Mouse (Mus musculus): ENCODE measurements around the gene Egfem1. TPM values are rescaled to one million over a fixed set of nuclear protein-coding genes. Genes with fewer than 3 reads are reported as not detected.

Gene Egfem1
- polyA plus RNA-seq, 1 experiment = not detected

- H3K4me3 ChIP-seq (replicated peaks; ENCODE audit: control insufficient read depth, low read depth, low read length) = no peak overlapping the region
- 79% methylated on average over 2 of the region's 2 CpGs for WGBS
- no peaks in the 10 kb centered on the region for H3K4me1 ChIP-seq (ENCODE audit: control insufficient read depth, insufficient read depth, low read length)
- no peak for TF ChIP-seq POLR2A (IDR thresholded peaks at IDR 0.05; ENCODE audit: borderline replicate concordance, control insufficient read depth, low read depth, low read length)
- no peak for TF ChIP-seq CTCF (IDR thresholded peaks at IDR 0.05; ENCODE audit: control insufficient read depth, insufficient read depth, low read length)
- no peak overlapping the region for H3K27ac ChIP-seq (ENCODE audit: control insufficient read depth, insufficient read depth, low read depth, low read length, poor library complexity)
Measured at GRCm38 (mm10) chr3:29421634-29422033, 339.8 kb downstream of the Egfem1 start.

DNA sequence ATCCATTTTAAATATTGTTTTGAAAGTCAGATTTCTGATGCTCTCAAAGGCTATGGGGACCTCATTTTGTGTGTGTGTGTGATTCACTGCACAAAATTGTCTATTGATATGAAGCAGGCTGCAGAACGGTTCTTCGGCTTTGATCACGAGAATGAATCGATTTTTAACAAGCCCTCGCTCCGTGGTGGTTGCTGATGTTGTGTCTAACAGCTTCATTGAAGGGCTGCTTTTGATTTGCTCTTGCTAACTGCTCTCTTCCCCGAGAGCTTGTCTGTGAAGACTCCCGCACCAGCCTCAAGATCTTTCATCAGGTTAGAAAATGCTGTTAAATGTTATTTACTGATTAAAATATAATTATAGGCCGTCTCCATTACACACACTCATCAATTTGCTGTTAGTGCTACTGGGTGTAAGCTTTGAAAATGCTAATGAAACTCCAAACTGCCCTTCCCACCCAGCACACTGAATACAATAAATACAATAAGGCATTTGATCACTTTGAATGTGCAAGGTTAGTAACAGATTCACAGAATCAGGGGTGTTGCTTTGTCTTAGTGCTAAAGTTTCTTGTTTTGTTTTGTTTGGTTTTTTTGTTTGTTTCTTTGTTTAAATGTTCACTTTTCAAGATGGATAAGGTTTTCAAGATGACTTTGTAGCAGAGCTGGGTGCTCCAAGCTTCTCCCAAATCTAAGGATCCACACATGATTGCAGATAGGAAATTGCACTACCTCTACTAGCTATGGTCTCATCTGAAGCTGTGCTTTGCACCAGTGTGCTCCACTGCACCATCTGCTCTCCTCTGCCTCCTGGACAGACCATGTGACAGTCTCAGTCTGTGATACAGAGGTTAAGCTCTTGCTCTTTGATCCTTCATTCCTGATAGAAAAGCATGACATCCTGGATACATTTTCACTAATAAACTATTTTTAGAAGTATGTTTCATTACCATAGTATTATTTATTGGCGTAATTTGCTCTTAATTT is 350.6 kb downstream of the Egfem1 start:
- Histone ChIP-seq H3K27ac (ENCODE audit: control insufficient read depth, insufficient read depth, low read depth, low read length, poor library complexity) (no peak overlapping the region), H3K4me3 (replicated peaks; ENCODE audit: control insufficient read depth, low read depth, low read length) (no peak overlapping the region), H3K4me1 (ENCODE audit: control insufficient read depth, insufficient read depth, low read length) (no peaks in the 10 kb centered on the region)
- WGBS = 75% methylated on average over 10 of the region's 10 CpGs
- TF ChIP-seq CTCF (IDR thresholded peaks at IDR 0.05; ENCODE audit: control insufficient read depth, insufficient read depth, low read length) = no peak
- TF ChIP-seq POLR2A (IDR thresholded peaks at IDR 0.05; ENCODE audit: borderline replicate concordance, control insufficient read depth, low read depth, low read length) = no peak

DNA sequence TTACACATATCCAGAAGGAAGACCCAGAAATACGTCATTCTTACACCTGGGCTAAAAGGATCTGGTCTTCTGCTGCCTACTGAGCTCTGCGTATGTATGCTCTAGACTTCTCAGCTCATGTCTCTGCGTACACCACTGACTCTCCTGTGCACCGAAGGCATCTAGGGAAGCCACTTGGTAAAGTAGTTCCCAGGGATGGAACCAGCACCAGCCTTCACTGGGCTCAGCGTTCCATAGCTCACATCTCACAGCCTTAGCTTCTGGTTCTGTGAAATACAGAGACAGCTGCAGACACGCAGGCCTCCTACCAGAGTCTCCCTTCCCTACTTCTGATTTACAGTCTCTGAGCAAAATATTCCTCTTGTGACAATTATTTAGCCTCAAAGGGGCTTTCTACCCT is 361.2 kb downstream of the Egfem1 start:
- no peaks in the 10 kb centered on the region for H3K4me1 ChIP-seq (ENCODE audit: control insufficient read depth, insufficient read depth, low read length)
- TF ChIP-seq CTCF (IDR thresholded peaks at IDR 0.05; ENCODE audit: control insufficient read depth, insufficient read depth, low read length) (no peak), POLR2A (IDR thresholded peaks at IDR 0.05; ENCODE audit: borderline replicate concordance, control insufficient read depth, low read depth, low read length) (no peak)
- 79% methylated on average over 6 of the region's 6 CpGs for WGBS
- H3K4me3 ChIP-seq (replicated peaks; ENCODE audit: control insufficient read depth, low read depth, low read length) = no peak overlapping the region
- H3K27ac ChIP-seq (ENCODE audit: control insufficient read depth, insufficient read depth, low read depth, low read length, poor library complexity) = no peak overlapping the region

DNA sequence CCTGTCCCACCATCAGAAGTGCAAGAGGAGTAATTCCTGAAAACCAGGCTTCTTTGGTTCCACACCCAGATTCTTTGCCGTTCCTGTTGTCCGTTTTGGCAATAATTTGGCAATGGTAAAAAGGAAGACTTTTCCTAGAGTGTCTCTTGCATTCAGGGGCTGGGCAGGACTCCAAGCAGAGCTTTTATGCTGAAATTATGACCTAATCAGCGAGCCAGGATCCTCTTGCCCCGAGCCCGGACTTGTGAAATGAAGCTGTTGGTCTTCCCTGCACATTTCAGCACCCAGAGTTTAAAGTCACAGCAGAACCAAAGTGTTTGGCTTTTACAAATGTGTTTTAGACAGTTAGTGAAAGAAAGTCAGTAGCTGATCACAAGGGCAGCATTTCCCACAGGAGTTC is 362.8 kb downstream of the Egfem1 start:
- TF ChIP-seq POLR2A (IDR thresholded peaks at IDR 0.05; ENCODE audit: borderline replicate concordance, control insufficient read depth, low read depth, low read length) = no peak
- TF ChIP-seq CTCF (IDR thresholded peaks at IDR 0.05; ENCODE audit: control insufficient read depth, insufficient read depth, low read length) = no peak
- no peak overlapping the region for H3K27ac ChIP-seq (ENCODE audit: control insufficient read depth, insufficient read depth, low read depth, low read length, poor library complexity)
- WGBS = 66% methylated on average over 5 of the region's 5 CpGs

DNA sequence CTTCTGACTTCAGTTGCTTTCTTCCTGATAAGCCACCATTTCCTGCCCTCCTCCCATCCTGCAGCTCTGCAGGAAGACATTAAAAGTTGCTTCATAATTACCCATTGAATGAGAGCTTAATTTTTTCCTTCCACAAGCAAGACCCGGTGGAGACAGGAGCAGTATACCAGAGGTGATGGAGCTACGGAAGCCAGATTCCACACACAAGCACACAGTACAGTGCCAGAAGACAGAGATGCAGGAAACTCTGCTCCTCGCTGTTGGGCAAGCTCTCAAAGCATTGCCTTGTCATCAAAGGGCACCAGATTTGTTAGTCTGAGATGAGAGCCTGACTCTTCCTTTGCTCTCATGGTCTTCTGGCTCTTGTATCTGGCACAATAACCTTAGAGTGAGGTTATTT is 364.3 kb downstream of the Egfem1 start:
- no peak overlapping the region for H3K27ac ChIP-seq (ENCODE audit: control insufficient read depth, insufficient read depth, low read depth, low read length, poor library complexity)
- no peak overlapping the region for H3K4me3 ChIP-seq (replicated peaks; ENCODE audit: control insufficient read depth, low read depth, low read length)
- 14% methylated on average over 3 of the region's 3 CpGs for WGBS
- no peaks in the 10 kb centered on the region for H3K4me1 ChIP-seq (ENCODE audit: control insufficient read depth, insufficient read depth, low read length)
- TF ChIP-seq CTCF (IDR thresholded peaks at IDR 0.05; ENCODE audit: control insufficient read depth, insufficient read depth, low read length) = no peak
- TF ChIP-seq POLR2A (IDR thresholded peaks at IDR 0.05; ENCODE audit: borderline replicate concordance, control insufficient read depth, low read depth, low read length) = no peak

More for the DNA sequence above, 362.8 kb downstream of the Egfem1 start:
- Histone ChIP-seq H3K4me1 (ENCODE audit: control insufficient read depth, insufficient read depth, low read length) (no peaks in the 10 kb centered on the region), H3K4me3 (replicated peaks; ENCODE audit: control insufficient read depth, low read depth, low read length) (no peak overlapping the region)

GRCm38 (mm10) chr3:29448829-29449406 is 367.1 kb downstream of the Egfem1 start:
- no peak for TF ChIP-seq CTCF (IDR thresholded peaks at IDR 0.05; ENCODE audit: control insufficient read depth, insufficient read depth, low read length)
- no peak for TF ChIP-seq POLR2A (IDR thresholded peaks at IDR 0.05; ENCODE audit: borderline replicate concordance, control insufficient read depth, low read depth, low read length)
- no peak overlapping the region for H3K4me3 ChIP-seq (replicated peaks; ENCODE audit: control insufficient read depth, low read depth, low read length)
- no peaks in the 10 kb centered on the region for H3K4me1 ChIP-seq (ENCODE audit: control insufficient read depth, insufficient read depth, low read length)
- WGBS = 75% methylated on average over 5 of the region's 5 CpGs
- H3K27ac ChIP-seq (ENCODE audit: control insufficient read depth, insufficient read depth, low read depth, low read length, poor library complexity) = no peak overlapping the region

DNA sequence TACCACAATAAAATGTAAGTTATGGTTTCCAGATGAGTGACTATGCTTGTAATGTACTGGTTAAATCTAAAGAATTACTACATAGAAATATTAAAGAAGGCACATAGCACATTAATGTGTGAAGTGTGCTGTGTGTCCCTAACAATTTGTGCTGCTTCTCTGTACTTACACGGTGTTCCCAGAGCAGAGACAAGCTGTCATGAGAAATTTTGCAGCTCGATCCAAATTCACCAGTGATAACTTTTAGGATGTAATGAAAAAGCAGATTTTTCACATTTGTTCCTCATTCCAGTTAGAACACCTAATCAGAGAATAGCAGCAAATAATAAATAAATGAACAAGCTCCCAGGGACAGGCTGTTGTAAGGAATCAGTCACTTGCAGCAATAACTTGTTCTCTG is 416.4 kb downstream of the Egfem1 start:
- no peak overlapping the region for H3K4me3 ChIP-seq (replicated peaks; ENCODE audit: control insufficient read depth, low read depth, low read length)
- TF ChIP-seq POLR2A (IDR thresholded peaks at IDR 0.05; ENCODE audit: borderline replicate concordance, control insufficient read depth, low read depth, low read length) = no peak
- no peak for TF ChIP-seq CTCF (IDR thresholded peaks at IDR 0.05; ENCODE audit: control insufficient read depth, insufficient read depth, low read length)
- WGBS = 86% methylated on average over 2 of the region's 2 CpGs
- no peaks in the 10 kb centered on the region for H3K4me1 ChIP-seq (ENCODE audit: control insufficient read depth, insufficient read depth, low read length)
- no peak overlapping the region for H3K27ac ChIP-seq (ENCODE audit: control insufficient read depth, insufficient read depth, low read depth, low read length, poor library complexity)

- 76% methylated on average over 6 of the region's 6 CpGs for WGBS
Measured at GRCm38 (mm10) chr3:29499188-29499587, 417.4 kb downstream of the Egfem1 start.

More at GRCm38 (mm10) chr3:29499188-29499587, 417.4 kb downstream of the Egfem1 start:
- Histone ChIP-seq H3K4me3 (replicated peaks; ENCODE audit: control insufficient read depth, low read depth, low read length) (no peak overlapping the region), H3K4me1 (ENCODE audit: control insufficient read depth, insufficient read depth, low read length) (no peaks in the 10 kb centered on the region), H3K27ac (ENCODE audit: control insufficient read depth, insufficient read depth, low read depth, low read length, poor library complexity) (no peak overlapping the region)
- TF ChIP-seq CTCF (IDR thresholded peaks at IDR 0.05; ENCODE audit: control insufficient read depth, insufficient read depth, low read length) = no peak
- no peak for TF ChIP-seq POLR2A (IDR thresholded peaks at IDR 0.05; ENCODE audit: borderline replicate concordance, control insufficient read depth, low read depth, low read length)
